Mouse (Mus musculus) bone marrow, adult 2 months (tissue): ENCODE results near the gene Slc6a21. TPM values are rescaled to one million over a fixed set of nuclear protein-coding genes. Genes with fewer than 3 reads are reported as not detected.
"Not testable (repeated sequence)": the region's sequence is repeated elsewhere in the genome, so short reads cannot be mapped to it uniquely, and the experiment has no call there.

Source experiments
- H3K27ac ChIP-seq: fragments of 200-500 bp; 2 replicates; pipeline ENCODE4 v1.5.1; 2012; ENCODE audit warnings: low read depth, mild to moderate bottlenecking, control low read depth, inconsistent platforms, low read length; ENCODE audit not compliant: control insufficient read depth, poor library complexity, insufficient read depth
- H3K4me1 ChIP-seq: fragments of 200-500 bp; 2 replicates; pipeline ENCODE4 v1.6.1; 2011; ENCODE audit warnings: low read length; ENCODE audit not compliant: control insufficient read depth, insufficient read depth
- H3K4me3 ChIP-seq: fragments of 200-500 bp; replicated peaks from 2 replicates; pipeline ENCODE3; 2011; ENCODE audit warnings: mild to moderate bottlenecking, low read depth, low read length, control low read depth; ENCODE audit not compliant: control insufficient read depth
- CTCF ChIP-seq: fragments of 200-500 bp; IDR thresholded peaks from 2 replicates; pipeline ENCODE4 v1.5.1; 2011; ENCODE audit warnings: low read length, control low read depth; ENCODE audit not compliant: control insufficient read depth, insufficient read depth
- POLR2A ChIP-seq: fragments of 200-500 bp; IDR thresholded peaks from 2 replicates; pipeline ENCODE4 v1.6.1; 2011; ENCODE audit warnings: low read depth, mild to moderate bottlenecking, control low read depth, low read length, borderline replicate concordance; ENCODE audit not compliant: control insufficient read depth
- WGBS: fragments of 180-500 bp; shearing (Covaris S2); methylation state at CpG from one replicate; pipeline ENCODE4 v1.1.7; 2018; 5-methylcytosine and 5-hydroxymethylcytosine counted together
- polyA plus RNA-seq: library from polyadenylated mRNA; stranded (reverse); fragments of >200 nt; gene quantifications from 2 replicates; pipeline ENCODE4 v1.2.4, GENCODE M21; 2011; ENCODE audit warnings: low replicate concordance; ENCODE audit not compliant: missing spikeins, insufficient read depth, insufficient read length

The Slc6a21 gene
- polyA plus RNA-seq, 1 experiment, result not detected

- no peak for TF ChIP-seq POLR2A
- TF ChIP-seq CTCF, result no peak
- 68% methylated on average over 6 of the region's 6 CpGs for WGBS
- no peak overlapping the region for H3K27ac ChIP-seq
Measured at GRCm38 (mm10) chr7:45241389-45241749, 35.9 kb upstream of the Slc6a21 start.

GRCm38 (mm10) chr7:45247666-45248065 lies 29.6 kb upstream of the Slc6a21 start:
- WGBS, result 29% methylated on average over 3 of the region's 3 CpGs
- no peak overlapping the region for H3K4me3 ChIP-seq
- no peak overlapping the region for H3K27ac ChIP-seq
- TF ChIP-seq POLR2A (no peak), CTCF (no peak)
- H3K4me1 ChIP-seq, result no peaks in the 10 kb centered on the region

More at GRCm38 (mm10) chr7:45241389-45241749, 35.9 kb upstream of the Slc6a21 start:
- Histone ChIP-seq H3K4me1 (peaks cover 2% of the 10 kb centered on the region; the same call in 1 of the 2 replicates), H3K4me3 (no peak overlapping the region)

GRCm38 (mm10) chr7:45253806-45254205 lies 23.5 kb upstream of the Slc6a21 start:
- 89% methylated on average over 8 of the region's 8 CpGs for WGBS
- no peak for TF ChIP-seq CTCF
- no peak for TF ChIP-seq POLR2A
- no peak overlapping the region for H3K4me3 ChIP-seq

GRCm38 (mm10) chr7:45255822-45256221 lies 21.5 kb upstream of the Slc6a21 start:
- not testable (repeated sequence) for H3K4me3 ChIP-seq, H3K4me1 ChIP-seq
- 49% methylated on average over 5 of the region's 7 CpGs for WGBS

More at GRCm38 (mm10) chr7:45253806-45254205, 23.5 kb upstream of the Slc6a21 start:
- Histone ChIP-seq H3K27ac (no peak overlapping the region), H3K4me1 (no peaks in the 10 kb centered on the region)

GRCm38 (mm10) chr7:45257063-45257840 lies 20.1 kb upstream of the Slc6a21 start:
- Histone ChIP-seq H3K4me1 (no peaks in the 10 kb centered on the region), H3K27ac (no peak overlapping the region), H3K4me3 (no peak overlapping the region)
- TF ChIP-seq CTCF, result no peak
- TF ChIP-seq POLR2A, result no peak
- 66% methylated on average over 11 of the region's 11 CpGs for WGBS

More at GRCm38 (mm10) chr7:45255822-45256221, 21.5 kb upstream of the Slc6a21 start:
- H3K27ac ChIP-seq, result not testable (repeated sequence)

- TF ChIP-seq CTCF (no peak), POLR2A (no peak)
- H3K4me1 ChIP-seq, result no peaks in the 10 kb centered on the region
- WGBS, result 81% methylated on average over 8 of the region's 8 CpGs
- no peak overlapping the region for H3K4me3 ChIP-seq
- H3K27ac ChIP-seq, result no peak overlapping the region
Measured at GRCm38 (mm10) chr7:45259281-45259680, 18.0 kb upstream of the Slc6a21 start.

GRCm38 (mm10) chr7:45262266-45262665 lies 15.0 kb upstream of the Slc6a21 start:
- WGBS, result 53% methylated on average over 7 of the region's 7 CpGs
- no peak overlapping the region for H3K27ac ChIP-seq
- TF ChIP-seq POLR2A, result no peak
- TF ChIP-seq CTCF, result no peak
- no peak overlapping the region for H3K4me3 ChIP-seq
- H3K4me1 ChIP-seq, result no peaks in the 10 kb centered on the region

DNA sequence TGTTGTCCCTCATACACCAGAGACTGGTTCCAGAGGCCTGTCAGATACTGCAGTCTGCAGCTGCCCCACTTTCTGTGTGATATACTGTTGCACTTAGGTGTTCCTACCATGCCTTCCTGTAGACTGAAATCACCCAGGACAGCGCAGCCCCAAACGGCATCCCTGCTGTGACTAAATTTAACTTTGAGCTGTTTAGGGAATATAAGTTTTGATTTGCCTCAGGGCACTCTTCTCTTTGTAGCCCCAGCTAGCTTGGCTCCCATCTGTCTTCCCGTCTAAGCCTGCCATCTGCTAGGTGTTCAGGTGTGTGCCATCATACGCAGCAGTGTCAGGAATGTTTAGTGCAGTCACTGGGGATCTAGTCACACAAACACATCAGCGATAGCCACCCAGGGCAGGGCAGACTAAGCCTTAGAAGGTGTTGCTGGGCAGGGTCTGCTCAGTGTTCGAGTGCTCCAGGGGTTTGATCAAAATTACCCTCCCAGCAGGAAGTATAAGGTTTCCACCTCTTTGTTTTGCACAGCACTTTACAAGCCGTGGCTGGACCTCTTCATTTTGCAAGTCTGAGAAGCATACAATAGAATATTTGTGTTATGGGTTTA lies 14.2 kb upstream of the Slc6a21 start:
- Histone ChIP-seq H3K27ac (no peak overlapping the region), H3K4me1 (no peaks in the 10 kb centered on the region), H3K4me3 (no peak overlapping the region)
- TF ChIP-seq CTCF, result no peak
- WGBS, result 74% methylated on average over 7 of the region's 7 CpGs
